Mouse (Mus musculus) adrenal gland, adult (tissue): Measurements from ENCODE around the gene Maml2.
"Not testable (repeated sequence)": the region's sequence is repeated elsewhere in the genome, so short reads cannot be mapped to it uniquely, and the experiment has no call there.

Experiments
- DNase-seq, 2 experiments: peaks; one replicate each; pipeline ENCODE4 v3.0.0; 2022 to 2023; ENCODE audit warnings: low spot score in 1 of 2; ENCODE audit not compliant: inconsistent age in 2 of 2

Maml2 gene

GRCm38 (mm10) chr9:13699781-13700116 is 402.0 kb downstream of the Maml2 start:
- DNase-seq: no peak

DNA sequence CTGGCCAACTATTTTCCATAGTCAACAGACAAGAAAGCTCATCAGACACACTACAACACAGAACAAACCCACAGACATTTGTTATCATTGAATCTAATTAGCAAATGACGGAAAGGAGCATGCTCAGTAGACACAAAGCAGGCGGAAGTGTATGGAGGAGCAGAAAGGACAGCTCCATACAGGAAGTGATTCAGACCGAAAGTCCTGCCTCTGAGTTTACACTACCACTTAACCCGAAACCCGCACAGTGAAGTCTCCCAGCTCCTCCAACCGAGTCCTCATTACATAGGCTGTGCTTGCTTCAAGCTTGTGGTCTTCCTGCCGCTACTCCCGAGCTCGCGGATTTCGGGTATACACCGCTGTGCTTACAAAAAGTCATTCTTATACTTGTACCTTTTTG is 404.0 kb downstream of the Maml2 start:
- no peak for DNase-seq

GRCm38 (mm10) chr9:13703100-13703499 is 405.3 kb downstream of the Maml2 start:
- no peak for DNase-seq

- DNase-seq: no peak
These were observed 407.2 kb downstream of the Maml2 start for GRCm38 (mm10) chr9:13704917-13705316.

GRCm38 (mm10) chr9:13707066-13707555 is 409.4 kb downstream of the Maml2 start:
- DNase-seq: no peak

DNA sequence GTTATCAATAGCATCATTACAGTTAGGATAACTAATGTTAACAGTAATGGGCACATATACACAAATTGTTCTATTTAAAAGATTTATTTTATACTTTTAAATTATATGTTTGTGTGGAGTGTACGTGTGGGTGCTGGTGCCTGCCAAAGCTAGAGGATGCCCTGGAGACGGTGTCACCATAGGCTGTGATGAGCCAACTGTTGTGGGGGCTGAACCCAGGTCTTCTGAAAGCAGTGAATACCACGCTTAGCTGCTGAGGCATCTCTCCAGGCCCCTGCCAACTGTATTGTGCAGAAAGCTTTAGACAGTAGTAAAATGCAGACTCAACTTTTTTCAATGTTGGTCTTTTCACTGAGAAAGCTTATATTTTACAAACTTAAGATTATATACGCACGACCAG is 411.7 kb downstream of the Maml2 start:
- no peak for DNase-seq

- DNase-seq: not testable (repeated sequence)
These were observed 418.1 kb downstream of the Maml2 start for GRCm38 (mm10) chr9:13715891-13716290.

- DNase-seq: peak; percentile 64 to 91
These were observed 418.8 kb downstream of the Maml2 start for GRCm38 (mm10) chr9:13716316-13717099.

DNA sequence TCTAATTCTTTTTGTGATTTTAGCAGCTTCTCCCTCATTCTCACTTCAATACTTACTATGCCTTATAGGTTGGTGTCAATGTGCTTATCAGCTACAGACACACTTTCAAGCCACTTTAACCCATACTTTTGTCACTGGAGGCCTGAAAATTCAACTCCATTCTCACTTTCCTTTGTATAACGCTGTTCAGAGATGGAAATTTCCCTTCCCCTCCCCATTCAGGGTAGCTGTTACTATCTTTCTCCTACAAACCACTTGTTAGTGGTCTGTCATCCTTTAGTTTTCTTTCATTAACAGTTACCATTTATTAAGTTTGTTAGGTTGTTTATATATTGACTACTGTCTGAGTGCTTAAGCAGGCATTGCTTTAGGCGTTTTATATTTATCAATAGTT is 450.6 kb downstream of the Maml2 start, which contains the start of gene Mtmr2:
Gene Mtmr2, plus strand, starts transcription at position 7 of the 394 bp plus-strand sequence.
- DNase-seq: peak in 1 of 2 experiments; percentile 32

DNA sequence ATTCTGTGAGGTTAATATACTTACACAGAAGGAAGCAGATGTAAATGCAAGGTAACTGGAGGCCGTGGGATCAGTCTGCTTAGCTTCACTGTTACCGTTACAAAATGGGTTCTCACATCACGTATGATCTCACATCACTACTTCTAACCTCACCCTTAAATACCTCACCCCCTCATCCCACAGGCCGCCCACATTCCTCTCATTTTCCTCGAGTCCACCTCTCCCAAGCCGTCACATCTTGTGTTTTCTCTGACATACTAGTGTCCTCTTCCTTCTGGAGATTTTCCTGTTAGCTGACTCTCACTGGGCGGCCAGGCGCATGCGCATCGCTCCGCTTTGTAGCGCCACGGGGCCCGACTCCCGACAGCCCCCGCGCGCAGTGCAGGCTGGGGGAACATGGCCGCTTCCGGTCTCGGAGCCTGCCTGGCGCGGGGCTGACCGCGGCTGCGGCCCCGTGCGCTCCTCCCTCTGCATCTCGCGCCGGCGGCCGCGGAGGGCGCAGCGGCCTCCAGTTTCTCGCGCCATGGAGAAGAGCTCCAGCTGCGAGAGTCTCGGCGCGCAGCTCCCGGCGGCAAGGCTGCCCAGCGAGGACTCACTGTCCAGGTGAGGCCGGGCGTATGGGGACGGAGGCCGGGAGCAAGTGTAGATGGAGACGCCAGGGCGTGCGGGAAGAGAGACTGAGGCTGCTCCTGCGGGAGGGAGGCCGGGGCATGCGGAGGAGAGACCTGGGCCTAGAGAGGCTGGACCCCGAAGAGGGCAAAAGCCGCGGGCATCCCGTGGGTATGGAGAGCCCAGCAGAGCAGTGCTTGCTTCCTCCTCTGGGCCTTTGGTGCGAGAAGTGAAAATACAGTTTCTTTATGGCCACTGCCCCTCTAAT is 451.3 kb downstream of the Maml2 start:
- peak; percentile 97 to 99 for DNase-seq

DNA sequence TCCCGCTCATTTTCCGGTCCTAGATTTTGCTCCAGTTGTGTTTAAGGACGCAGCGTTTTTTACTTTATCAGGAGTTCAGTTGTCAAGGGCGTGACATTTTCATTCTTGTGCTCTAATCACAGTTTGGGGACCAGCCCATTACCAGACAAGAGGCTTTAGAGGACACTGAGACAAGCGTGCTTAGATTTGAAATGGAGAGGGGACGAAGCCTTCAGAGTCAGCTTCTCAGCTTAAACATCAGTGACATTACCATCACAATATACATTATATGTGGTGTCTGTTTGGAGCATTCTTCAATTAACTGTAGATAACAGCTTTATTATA is 451.9 kb downstream of the Maml2 start:
- DNase-seq: no peak

DNA sequence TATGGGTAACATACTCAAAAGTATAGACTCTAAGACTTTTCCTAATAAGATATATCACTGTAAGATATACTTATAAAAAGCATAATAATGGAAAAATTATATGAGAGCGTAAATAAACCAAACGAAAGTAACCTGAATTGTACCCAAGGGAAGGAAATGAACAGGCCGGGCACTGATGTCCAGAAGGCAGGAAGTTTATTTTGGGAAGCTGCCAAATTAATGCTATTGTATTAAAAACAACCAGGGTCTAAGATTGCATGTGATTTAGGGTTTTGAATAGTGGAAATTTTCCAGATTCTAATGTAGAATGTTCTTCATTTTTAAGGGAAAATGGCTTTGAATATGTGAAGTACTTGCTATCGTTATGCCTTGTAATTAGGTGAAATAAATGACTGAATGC is 454.8 kb downstream of the Maml2 start:
- DNase-seq: peak in 1 of 2 experiments; percentile 45
